Mouse (Mus musculus) liver, embryonic 16.5 days (tissue): Measurements from ENCODE around the gene Cd300ld2. TPM values are rescaled to one million over a fixed set of nuclear protein-coding genes. Genes with fewer than 3 reads are reported as not detected.

ENCODE experiments used
- ATAC-seq: fragments of 200-750 bp; cut with Nextera tagmentation; 2 replicates; pipeline ENCODE4 v1.8.0; 2017; ENCODE audit warnings: low read depth, mild to moderate bottlenecking, moderate number of reproducible peaks, moderate library complexity
- H3K27ac ChIP-seq: fragments of 300-500 bp; sonication (generic); 2 replicates; pipeline ENCODE4 v1.5.1; 2014; ENCODE audit warnings: mild to moderate bottlenecking, low read length
- H3K27me3 ChIP-seq: fragments of 300-500 bp; sonication (generic); 2 replicates; pipeline ENCODE4 v1.6.1; 2014; ENCODE audit warnings: low read depth, low read length, mixed read lengths; ENCODE audit not compliant: control insufficient read depth, insufficient read depth
- H3K36me3 ChIP-seq: fragments of 300-500 bp; sonication (generic); 2 replicates; pipeline ENCODE4 v1.6.1; 2014; ENCODE audit warnings: mild to moderate bottlenecking; ENCODE audit not compliant: control insufficient read depth, insufficient read depth
- H3K4me1 ChIP-seq: fragments of 300-500 bp; sonication (generic); 2 replicates; pipeline ENCODE4 v1.6.1; 2014; ENCODE audit warnings: low read depth, low read length, mixed read lengths; ENCODE audit not compliant: control insufficient read depth
- H3K4me2 ChIP-seq: fragments of 300-500 bp; sonication (generic); 2 replicates; pipeline ENCODE4 v1.6.1; 2014; ENCODE audit warnings: low read depth, low read length, mixed read lengths
- H3K4me3 ChIP-seq: fragments of 300-500 bp; sonication (generic); 2 replicates; pipeline ENCODE4 v1.5.1; 2014; ENCODE audit warnings: low read depth, mild to moderate bottlenecking, low read length
- H3K9ac ChIP-seq: fragments of 300-500 bp; sonication (generic); 2 replicates; pipeline ENCODE4 v1.6.1; 2014; ENCODE audit warnings: low read depth, low read length
- H3K9me3 ChIP-seq: fragments of 300-500 bp; sonication (generic); replicated peaks from 2 replicates; pipeline ENCODE4 v1.6.1; 2016; ENCODE audit warnings: low read length; ENCODE audit not compliant: control insufficient read depth
- WGBS: fragments of 180-500 bp; shearing (Covaris S2); extraction: QIAGEN DNeasy Blood & Tissue Kit; methylation state at CpG from one replicate; pipeline ENCODE4 v1.1.7; 2014; ENCODE audit not compliant: insufficient replicate concordance; 5-methylcytosine and 5-hydroxymethylcytosine counted together
- polyA plus RNA-seq: library from polyadenylated mRNA; unstranded; fragments of >200 nt; fragmentation: Nextera tagmentation; extraction: Ambion mirVana; gene quantifications from 2 replicates; pipeline ENCODE4 v1.2.1, GENCODE M21; 2015

Cd300ld2 gene
- polyA plus RNA-seq, 1 experiment from 2014 or later = not detected

GRCm38 (mm10) chr11:114960369-114960768 is 55.6 kb downstream of the Cd300ld2 start:
- Histone ChIP-seq H3K4me2 (no peak overlapping the region), H3K36me3 (no peaks in the 10 kb centered on the region), H3K4me3 (no peak overlapping the region), H3K9ac (no peak overlapping the region), H3K9me3 (no peaks in the 10 kb centered on the region), H3K4me1 (no peaks in the 10 kb centered on the region), H3K27ac (no peak overlapping the region), H3K27me3 (no peaks in the 10 kb centered on the region)
- no peak for ATAC-seq
- WGBS = 30% methylated on average over 1 of the region's 1 CpGs

Other genes with a start within 250 kb of the Cd300ld2 start
- not detected in 2 replicates for gene Btbd17, start 220.2 kb downstream of the Cd300ld2 start, polyA plus RNA-seq
- gene Gpr142, start 217.3 kb downstream of the Cd300ld2 start, polyA plus RNA-seq = not detected in 2 replicates
- 19.5 and 20.2 TPM in 2 replicates for gene Gprc5c, start 165.0 kb downstream of the Cd300ld2 start, polyA plus RNA-seq
- 5.9 and 6.2 TPM in 2 replicates for gene Cd300a, start 126.2 kb downstream of the Cd300ld2 start, polyA plus RNA-seq
- gene Cd300lb, start 81.8 kb downstream of the Cd300ld2 start, polyA plus RNA-seq = 1.5 and 1.9 TPM in 2 replicates
- gene Cd300c, start 47.0 kb downstream of the Cd300ld2 start, polyA plus RNA-seq = 0.14 TPM in 1 of 2 replicates, not detected in the other
- 0.97 and 1.3 TPM in 2 replicates for gene Cd300ld, start 26.3 kb downstream of the Cd300ld2 start, polyA plus RNA-seq
- 9.8 and 11.1 TPM in 2 replicates for gene Cd300c2, start 14.3 kb downstream of the Cd300ld2 start, polyA plus RNA-seq
- gene Cd300ld4, start 10.8 kb upstream of the Cd300ld2 start, polyA plus RNA-seq = not detected in 2 replicates
- not detected in 2 replicates for gene Cd300ld5, start 21.6 kb upstream of the Cd300ld2 start, polyA plus RNA-seq
- gene Cd300ld3, start 32.2 kb upstream of the Cd300ld2 start, polyA plus RNA-seq = not detected in 2 replicates
- gene Cd300e, start 46.0 kb upstream of the Cd300ld2 start, polyA plus RNA-seq = 0.46 and 0.79 TPM in 2 replicates
- gene Rab37, start 75.2 kb upstream of the Cd300ld2 start, polyA plus RNA-seq = 2.3 and 2.4 TPM in 2 replicates
- 4.0 and 5.5 TPM in 2 replicates for gene Cd300lf, start 117.8 kb upstream of the Cd300ld2 start, polyA plus RNA-seq
- 78.8 and 88.7 TPM in 2 replicates for gene Slc9a3r1, start 147.1 kb upstream of the Cd300ld2 start, polyA plus RNA-seq
- 5.9 and 6.4 TPM in 2 replicates for gene Tmem104, start 171.3 kb upstream of the Cd300ld2 start, polyA plus RNA-seq
- 12.7 TPM in 2 replicates for gene Nat9, start 171.7 kb upstream of the Cd300ld2 start, polyA plus RNA-seq